Mouse (Mus musculus) lung, postnatal 10 days (tissue): Measurements from ENCODE around the gene Olfr56.

Source experiments
- DNase-seq: peaks from one replicate; pipeline ENCODE4 v3.0.0; 2021

Gene Olfr56

GRCm38 (mm10) chr11:49092786-49093185 lies 114.1 kb downstream of the Olfr56 start:
- no peak for DNase-seq

GRCm38 (mm10) chr11:49093861-49094660 lies 115.4 kb downstream of the Olfr56 start:
- no peak for DNase-seq

- no peak for DNase-seq
Observed at GRCm38 (mm10) chr11:49095367-49095766, 116.7 kb downstream of the Olfr56 start.

- no peak for DNase-seq
Observed at GRCm38 (mm10) chr11:49100409-49100808, 121.7 kb downstream of the Olfr56 start.

DNA sequence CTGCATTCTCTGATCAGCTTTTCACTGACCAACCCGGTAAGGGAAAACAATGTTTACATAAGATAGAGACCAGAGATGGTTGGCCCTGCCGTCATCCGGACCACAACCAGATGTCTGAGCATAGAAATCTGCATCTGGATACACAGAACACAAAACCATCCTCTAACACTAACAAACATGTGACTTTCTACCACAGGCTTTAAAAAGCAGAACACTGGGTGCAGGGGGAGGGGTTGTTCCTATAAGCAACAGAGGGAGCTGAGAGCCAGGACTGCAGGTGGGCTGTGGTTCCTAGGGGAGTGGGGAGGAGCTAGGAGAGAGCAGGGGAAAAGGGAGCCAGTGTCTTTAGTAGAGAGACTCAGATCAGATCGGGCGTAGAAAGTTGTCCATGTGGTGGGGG lies 122.8 kb downstream of the Olfr56 start:
- no peak for DNase-seq

- DNase-seq: peak; percentile 92
Observed at GRCm38 (mm10) chr11:49103047-49103693, 124.5 kb downstream of the Olfr56 start.

- no peak for DNase-seq
Observed at GRCm38 (mm10) chr11:49105752-49106151, 127.1 kb downstream of the Olfr56 start.

DNA sequence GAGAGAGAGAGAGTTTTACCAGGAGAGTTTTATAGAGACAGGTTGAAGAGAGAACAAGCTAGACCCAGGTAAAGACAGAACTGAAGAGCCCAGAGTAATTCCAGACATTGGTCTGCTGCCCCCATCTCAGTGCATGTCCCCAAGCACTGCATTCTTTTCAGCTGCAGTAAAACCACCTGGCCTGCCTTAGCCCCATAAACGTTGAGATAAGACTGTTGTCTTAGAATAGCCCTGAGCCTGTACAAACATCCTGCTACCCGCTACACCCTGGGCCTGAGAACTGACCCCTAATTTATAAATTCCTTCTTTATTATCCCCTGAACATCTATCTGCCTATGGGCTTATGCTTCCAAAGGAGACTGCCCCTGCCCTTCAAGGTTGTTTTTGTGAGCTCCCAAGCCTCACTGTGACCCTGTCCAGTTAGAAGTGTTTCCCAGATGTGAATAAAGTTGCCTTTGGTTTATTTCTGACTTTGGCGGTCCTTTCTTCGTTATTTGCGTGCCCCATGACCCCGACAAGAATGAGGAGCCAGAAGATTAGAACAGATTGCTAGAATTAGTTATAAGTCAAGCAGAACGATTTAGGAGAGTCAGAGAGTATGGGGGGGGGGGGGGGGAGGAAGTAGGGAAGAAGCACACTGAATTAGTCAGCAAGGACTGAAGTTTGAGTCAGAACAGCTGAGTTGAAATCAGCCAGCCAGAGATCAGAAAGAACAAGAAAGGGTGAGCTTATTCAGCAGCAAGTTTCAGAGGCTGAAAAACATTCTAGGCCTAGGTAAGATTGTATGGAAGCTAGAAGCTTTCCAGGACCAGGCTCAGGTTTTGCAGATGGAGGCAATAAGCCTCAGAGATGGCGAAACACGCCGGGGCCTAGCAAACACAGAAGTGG lies 129.2 kb downstream of the Olfr56 start:
- DNase-seq: no peak

DNA sequence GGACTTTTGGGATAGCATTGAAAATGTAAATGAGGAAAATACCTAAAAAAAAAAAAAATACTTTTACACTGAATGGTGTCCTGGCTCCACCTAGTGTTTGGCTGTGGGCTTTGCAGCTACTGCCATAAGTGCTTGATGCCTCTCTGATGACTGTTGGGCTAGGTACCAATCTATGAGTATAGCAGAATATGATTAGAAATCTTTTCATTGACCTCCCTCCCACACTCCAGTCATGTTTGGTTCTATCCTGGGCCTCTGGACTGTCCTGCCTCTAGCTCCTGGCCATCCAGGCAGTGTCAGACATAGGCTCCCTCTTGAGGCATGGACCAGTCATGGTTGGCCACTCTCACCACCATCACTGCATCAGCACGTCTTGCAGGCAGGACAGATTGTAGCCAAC lies 130.1 kb downstream of the Olfr56 start:
- peak; percentile 57 for DNase-seq

GRCm38 (mm10) chr11:49111000-49111399 lies 132.3 kb downstream of the Olfr56 start:
- no peak for DNase-seq

GRCm38 (mm10) chr11:49112624-49113219 lies 134.0 kb downstream of the Olfr56 start:
- DNase-seq: no peak

DNA sequence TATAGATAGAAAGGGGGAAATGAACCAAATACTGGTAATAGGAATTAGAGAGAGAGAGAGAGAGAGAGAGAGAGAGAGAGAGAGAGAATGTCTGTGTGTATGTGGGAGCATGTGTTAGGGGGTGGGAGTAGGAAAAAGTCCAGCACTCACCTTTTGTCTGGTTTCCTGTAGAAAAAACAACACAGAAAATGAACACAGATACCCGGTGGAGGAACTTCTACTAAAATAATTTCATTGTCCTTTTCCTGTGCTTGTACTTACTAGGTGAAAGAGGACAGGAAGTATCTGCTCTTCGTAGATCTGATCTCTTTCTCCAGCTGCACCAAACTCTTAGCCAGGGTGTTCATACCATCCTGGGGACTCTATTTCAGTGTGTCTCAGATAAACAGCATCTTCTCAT lies 135.5 kb downstream of the Olfr56 start:
- DNase-seq: no peak

GRCm38 (mm10) chr11:49114774-49115173 lies 136.1 kb downstream of the Olfr56 start, which contains the start of gene Olfr1396:
TSS of gene Olfr1396 (minus strand) at chr11:49114874.
- no peak for DNase-seq

DNA sequence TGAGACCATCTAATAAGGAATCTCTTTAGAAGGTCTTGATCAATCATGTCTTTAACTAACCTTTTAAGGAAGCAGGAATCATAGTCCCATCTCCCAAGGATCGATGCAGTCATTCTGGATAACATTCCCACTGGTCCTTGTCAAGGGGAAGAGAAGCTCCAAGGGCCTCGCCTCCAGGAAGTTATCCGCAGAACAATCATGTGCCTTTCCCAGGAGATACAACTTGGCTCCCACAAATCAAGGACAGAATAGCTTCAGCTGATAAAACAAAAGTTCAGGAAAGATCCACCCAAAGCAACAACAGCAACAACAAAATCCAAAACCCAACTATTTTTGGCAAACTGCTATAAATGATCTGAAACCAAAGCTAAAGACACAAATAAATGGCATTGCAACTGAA lies 140.9 kb downstream of the Olfr56 start:
- DNase-seq: no peak

GRCm38 (mm10) chr11:49124169-49124568 lies 145.5 kb downstream of the Olfr56 start:
- no peak for DNase-seq

DNA sequence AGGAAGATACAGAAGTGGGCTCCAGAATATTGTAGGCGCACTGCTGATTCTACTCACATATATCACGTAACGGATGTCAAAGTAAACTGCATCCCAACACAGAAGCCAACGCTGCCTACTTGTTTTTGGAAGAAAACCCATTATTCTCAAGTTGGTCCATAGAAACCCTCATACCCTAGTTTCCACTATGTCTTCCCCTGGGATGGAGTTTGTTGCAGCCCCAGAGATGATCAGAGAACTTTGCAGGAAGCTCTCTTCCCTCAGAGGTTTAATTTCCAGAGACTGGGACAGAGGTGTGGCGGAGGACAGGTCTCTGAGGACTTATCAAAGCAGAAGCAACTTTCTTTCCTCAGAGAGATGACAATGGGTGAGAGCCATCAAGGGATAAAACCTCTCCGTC lies 163.3 kb downstream of the Olfr56 start, which contains the start of gene Olfr1395:
Olfr1395 (plus strand) TSS at position 301 of the 400 bp plus-strand sequence.
- no peak for DNase-seq

- no peak for DNase-seq
Observed at GRCm38 (mm10) chr11:49154077-49154476, 175.4 kb downstream of the Olfr56 start, which contains the start of gene Olfr1394. TSS of gene Olfr1394 (plus strand) at chr11:49154377.

DNA sequence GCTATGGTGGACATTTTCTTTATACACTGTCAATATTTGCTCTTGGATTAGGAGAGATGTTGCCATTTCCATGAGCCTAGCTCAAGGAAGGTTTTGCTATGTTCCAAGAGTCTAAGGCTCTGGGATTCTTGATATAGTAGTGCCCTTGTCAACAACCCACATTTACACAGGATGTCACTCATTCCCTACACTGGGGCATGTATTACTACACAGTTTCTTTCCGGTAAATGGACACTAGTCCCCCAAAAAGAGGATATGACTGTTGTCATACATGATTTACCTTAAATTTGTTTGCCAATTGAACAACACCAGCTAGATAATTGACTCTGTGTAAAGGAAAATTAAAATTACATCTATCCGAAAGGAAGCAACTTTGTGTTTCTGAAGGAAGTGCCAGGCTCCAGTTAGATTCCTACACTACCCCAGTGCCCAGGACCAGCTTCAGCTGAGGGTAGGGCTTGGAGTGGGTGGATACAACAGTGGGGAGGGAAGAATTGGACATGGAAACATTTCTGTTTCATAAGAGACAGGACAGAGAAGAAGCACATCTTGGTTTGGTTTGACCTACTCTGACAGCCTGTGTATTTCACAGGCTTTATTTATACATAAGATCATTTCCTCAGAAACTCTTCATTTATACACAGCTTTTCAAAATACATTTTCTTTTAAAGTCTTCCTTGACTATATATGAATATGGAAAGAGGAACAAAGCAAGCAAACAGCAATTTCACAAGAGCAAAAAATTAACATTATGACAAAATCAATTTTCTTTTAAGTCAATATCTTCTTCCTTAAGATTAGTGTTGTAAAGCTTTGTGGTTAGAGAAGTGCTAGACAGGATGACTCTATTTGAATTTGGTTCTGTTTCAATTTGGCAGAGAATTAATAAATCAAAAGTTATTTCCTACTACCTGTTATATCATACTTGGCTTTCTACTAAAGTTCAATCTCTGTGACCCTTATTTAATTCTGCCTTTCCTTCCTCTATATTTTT lies 178.4 kb downstream of the Olfr56 start:
- no peak for DNase-seq

DNA sequence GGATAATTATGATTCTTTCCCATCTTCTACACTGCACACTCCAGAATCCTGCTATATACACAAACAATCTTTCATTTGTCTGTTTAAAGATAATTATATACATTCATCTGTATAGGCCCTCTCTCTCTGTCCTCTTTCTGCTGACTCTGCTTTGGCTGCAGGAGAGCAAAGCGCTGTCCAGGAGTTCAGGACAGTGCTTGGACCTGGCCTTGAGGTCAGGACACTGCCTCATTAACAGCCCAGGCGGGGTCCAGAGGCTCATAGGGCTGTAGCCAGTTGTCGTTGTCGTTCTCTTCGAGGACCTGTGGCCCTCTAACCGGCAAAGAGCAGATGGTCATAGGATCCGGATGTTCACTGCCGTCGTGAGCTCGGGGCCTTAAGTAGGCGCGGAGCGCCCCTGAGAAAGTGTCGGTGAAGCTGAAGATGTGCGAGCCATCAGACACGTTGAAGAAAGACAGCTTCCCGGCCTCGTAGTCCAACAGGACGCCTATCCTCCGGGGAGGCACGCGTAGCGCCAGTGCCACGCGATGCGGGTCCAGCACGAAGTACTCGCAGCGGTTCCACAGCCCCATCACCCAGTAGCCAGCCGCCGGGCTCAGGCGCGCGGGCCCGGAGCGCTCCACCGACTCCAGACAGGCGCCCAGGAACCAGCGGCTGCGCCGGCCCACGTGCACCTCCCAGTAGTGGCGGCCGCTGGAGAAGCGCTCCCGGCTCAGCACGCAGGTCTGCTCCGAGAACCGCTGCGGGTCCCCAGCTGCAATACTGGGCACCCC lies 190.3 kb downstream of the Olfr56 start:
- no peak for DNase-seq

DNA sequence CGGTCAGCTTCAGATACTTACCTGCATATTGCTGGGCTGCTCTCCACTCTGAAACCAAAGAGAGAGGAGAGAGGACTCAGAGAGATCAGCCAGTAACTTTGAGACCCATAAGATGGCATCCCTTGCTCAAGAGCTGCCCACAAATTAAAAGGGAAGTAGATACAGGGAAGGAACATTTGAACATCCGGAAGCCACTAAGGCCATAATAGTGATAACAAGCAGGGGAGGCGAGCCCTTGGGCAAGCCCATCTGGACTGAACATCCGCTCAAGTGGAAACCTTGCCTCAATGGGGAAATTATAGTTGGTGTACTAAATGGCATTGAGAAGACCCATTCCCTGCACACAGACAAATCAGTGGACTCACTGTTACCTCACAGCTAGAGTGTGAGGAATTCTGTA lies 191.9 kb downstream of the Olfr56 start:
- DNase-seq: no peak

- DNase-seq: no peak
Observed at GRCm38 (mm10) chr11:49175345-49175744, 196.7 kb downstream of the Olfr56 start.
